Mouse (Mus musculus) thymus, adult 2 months (tissue): Measurements from ENCODE around the gene Abr. TPM values are rescaled to one million over a fixed set of nuclear protein-coding genes. Genes with fewer than 3 reads are reported as not detected.
A peak's percentile ranks its signal among the peaks of the same experiment; 100 is the strongest.

ENCODE experiments used
- DNase-seq: peaks from one replicate; pipeline ENCODE4 v3.0.0; 2021
- H3K27ac ChIP-seq: fragments of 200-500 bp; 2 replicates; pipeline ENCODE4 v1.5.1; 2012; ENCODE audit warnings: low read length, control low read depth; ENCODE audit not compliant: control insufficient read depth, insufficient read depth
- H3K27me3 ChIP-seq: fragments of 200-500 bp; 2 replicates; pipeline ENCODE4 v1.6.1; 2012; ENCODE audit warnings: mild to moderate bottlenecking, low read length, moderate library complexity, mixed read lengths; ENCODE audit not compliant: control insufficient read depth, insufficient read depth
- H3K36me3 ChIP-seq: fragments of 200-500 bp; 2 replicates; pipeline ENCODE4 v1.6.1; 2012; ENCODE audit warnings: mild to moderate bottlenecking, low read length, moderate library complexity; ENCODE audit not compliant: control insufficient read depth, insufficient read depth
- H3K4me1 ChIP-seq: fragments of 200-500 bp; replicated peaks from 2 replicates; pipeline ENCODE4 v1.6.1; 2012; ENCODE audit warnings: low read length; ENCODE audit not compliant: control insufficient read depth, insufficient read depth
- H3K4me3 ChIP-seq: fragments of 200-500 bp; 2 replicates; pipeline ENCODE4 v1.5.1; 2012; ENCODE audit warnings: mild to moderate bottlenecking, low read length, control low read depth, moderate library complexity; ENCODE audit not compliant: control insufficient read depth, insufficient read depth
- CTCF ChIP-seq: fragments of 200-500 bp; IDR thresholded peaks from 2 replicates; pipeline ENCODE4 v1.5.1; 2012; ENCODE audit warnings: mild to moderate bottlenecking, control low read depth, low read length, moderate library complexity, borderline replicate concordance; ENCODE audit not compliant: control insufficient read depth, poor library complexity, insufficient read depth; ENCODE audit errors: extremely low read depth
- POLR2A ChIP-seq: fragments of 200-500 bp; IDR thresholded peaks from 2 replicates; pipeline ENCODE4 v1.6.1; 2012; ENCODE audit warnings: mild to moderate bottlenecking, low read length, control low read depth, moderate library complexity; ENCODE audit not compliant: control insufficient read depth, poor library complexity, insufficient read depth; ENCODE audit errors: extremely low read depth
- WGBS: fragments of 180-500 bp; shearing (Covaris S2); methylation state at CpG from one replicate; pipeline ENCODE4 v1.1.7; 2018; 5-methylcytosine and 5-hydroxymethylcytosine counted together
- polyA plus RNA-seq: library from polyadenylated mRNA; depleted of rRNA; stranded (reverse); fragments of >200 nt; gene quantifications from 2 replicates; pipeline ENCODE4 v1.2.3, GENCODE M21; 2012

Gene Abr
- polyA plus RNA-seq, 1 experiment: 75.0 TPM

DNA sequence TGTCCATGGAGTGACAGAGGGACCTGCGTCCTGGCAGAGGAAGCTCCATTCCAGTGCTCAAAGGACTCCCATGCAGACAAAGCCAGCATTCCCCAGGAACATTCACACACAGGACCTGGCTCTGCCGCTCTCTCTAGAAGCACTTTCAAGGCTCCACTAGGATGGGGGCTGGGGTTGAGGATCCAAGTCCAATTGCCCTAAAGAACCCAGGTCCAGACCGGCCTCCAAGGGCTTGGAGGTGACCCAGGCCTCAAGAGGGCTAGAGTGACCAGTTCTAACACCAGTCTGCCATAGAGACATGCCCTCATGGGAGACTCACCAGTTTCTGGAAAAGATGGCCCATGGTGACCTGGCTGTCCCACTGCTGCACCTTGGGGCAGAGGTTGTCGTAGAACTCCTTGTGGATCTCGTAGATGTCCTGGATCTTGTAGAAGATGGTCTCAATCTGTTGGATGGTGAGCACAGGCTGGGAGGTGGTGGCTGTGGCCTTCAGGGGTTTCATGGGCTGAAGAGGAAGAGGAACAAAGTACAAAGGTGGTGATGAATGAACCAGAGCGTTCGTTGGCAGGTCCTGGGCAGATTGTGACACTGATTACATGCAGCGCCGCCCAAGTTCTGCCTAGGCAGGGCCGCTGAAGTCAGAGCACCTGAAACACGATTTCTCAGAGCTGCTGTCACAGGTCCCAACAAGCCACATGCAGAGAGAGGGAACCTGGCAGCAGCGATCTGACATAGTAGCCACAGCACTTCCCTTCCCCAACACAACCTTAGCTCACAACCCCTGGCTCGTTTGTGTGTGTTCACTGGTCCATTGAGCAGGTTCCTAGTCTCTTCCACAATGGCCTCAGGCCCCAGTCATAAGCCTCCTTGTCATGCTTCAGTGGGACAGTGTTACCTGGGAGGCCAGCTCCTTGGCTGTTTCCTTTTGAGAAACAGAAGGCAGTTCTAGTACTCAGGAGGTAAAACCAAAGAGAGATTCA, 143.1 kb downstream of the Abr start:
- Histone ChIP-seq H3K27me3 (no peaks in the 10 kb centered on the region), H3K36me3 (peaks cover 15% of the 10 kb centered on the region), H3K4me1 (peaks cover 40% of the 10 kb centered on the region), H3K4me3 (no peak overlapping the region), H3K27ac (peak overlapping the region; percentile 74)
- DNase-seq: no peak
- no peak for TF ChIP-seq CTCF
- no peak for TF ChIP-seq POLR2A
- 41% methylated on average over 13 of the region's 13 CpGs for WGBS

DNA sequence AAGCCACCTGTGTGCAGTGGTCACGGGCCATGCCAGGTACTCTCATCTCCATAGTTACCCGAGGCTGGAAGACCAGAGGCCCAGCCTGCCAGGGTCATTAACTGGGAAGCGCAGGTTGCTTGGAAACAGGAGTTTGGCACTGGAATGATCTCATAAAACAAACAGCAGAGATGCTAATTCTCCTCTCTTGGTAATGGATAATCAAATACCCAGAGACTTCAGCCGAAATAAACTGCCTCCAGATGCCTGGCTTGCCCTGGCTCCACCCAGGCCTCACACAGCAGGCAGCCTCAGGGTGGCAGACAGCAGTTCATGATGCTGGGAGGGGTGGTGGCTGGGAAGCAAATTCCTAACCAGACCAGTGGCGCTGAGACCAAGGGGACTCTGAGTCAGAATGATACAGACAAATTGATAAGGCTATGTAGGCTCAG, 145.0 kb downstream of the Abr start:
- Histone ChIP-seq H3K27ac (no peak overlapping the region), H3K27me3 (no peaks in the 10 kb centered on the region), H3K36me3 (peaks cover 19% of the 10 kb centered on the region), H3K4me3 (no peak overlapping the region), H3K4me1 (peaks cover 24% of the 10 kb centered on the region)
- WGBS: 91% methylated on average over 5 of the region's 5 CpGs
- no peak for TF ChIP-seq CTCF
- no peak for DNase-seq

DNA sequence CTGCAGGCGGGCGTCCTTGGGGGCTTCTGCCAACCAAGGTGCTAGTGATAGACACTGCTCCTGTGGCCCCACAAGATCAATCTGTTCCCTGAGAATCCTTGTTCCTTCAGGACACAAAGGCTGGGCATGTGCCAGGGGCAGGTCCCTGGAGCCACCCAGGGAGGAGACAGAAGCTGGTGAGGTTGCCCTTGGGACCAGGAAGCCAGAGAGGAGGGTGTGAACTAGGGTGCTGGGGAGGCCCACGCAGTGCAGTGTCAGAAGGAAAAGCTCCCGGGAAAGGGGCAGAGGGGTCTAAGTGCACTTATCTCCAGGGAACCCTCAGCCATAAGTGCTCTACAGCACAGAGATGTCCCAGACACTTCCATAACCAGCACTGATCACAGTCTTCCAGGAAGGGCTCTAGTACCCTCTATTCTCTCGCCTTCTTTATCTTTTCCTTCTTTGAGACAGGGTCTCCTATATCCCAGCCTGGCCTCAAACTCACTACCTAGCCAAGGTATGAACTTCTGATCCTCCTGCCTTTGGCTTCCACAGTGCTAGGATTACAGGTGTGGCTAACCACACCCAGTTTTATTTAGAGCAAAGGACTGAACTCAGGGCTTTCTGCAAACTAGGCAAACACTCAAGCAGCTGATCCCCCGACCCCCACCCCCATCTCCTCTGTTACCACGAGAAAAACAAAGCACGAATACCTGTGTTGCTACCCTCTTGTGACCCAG, 145.6 kb downstream of the Abr start:
- WGBS: 80% methylated on average over 8 of the region's 8 CpGs
- H3K4me1 ChIP-seq: peaks cover 23% of the 10 kb centered on the region
- H3K4me3 ChIP-seq: no peak overlapping the region
- no peak for DNase-seq
- no peaks in the 10 kb centered on the region for H3K27me3 ChIP-seq
- peaks cover 21% of the 10 kb centered on the region for H3K36me3 ChIP-seq
- H3K27ac ChIP-seq: no peak overlapping the region
- TF ChIP-seq POLR2A (no peak), CTCF (no peak)

DNA sequence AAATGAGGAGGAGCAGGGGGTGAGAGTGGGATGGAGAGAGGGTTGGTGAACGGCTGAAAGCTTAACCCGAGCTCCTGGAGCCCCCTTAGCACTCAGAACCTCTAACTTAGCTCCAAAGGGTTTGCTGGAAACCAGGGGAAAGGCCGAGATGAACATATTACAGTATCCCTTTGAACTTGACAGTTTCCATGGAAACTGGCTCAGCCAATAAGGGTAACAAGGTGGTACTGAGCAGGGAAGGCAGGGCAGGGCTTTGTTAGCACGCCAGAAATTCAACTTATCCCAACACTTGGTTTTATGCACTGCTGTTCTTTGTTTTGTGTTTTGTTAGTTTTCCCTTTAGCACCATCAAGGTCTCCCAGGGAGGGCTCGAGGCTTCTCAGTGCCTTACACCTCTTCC, 149.5 kb downstream of the Abr start:
- 89% methylated on average over 5 of the region's 5 CpGs for WGBS

DNA sequence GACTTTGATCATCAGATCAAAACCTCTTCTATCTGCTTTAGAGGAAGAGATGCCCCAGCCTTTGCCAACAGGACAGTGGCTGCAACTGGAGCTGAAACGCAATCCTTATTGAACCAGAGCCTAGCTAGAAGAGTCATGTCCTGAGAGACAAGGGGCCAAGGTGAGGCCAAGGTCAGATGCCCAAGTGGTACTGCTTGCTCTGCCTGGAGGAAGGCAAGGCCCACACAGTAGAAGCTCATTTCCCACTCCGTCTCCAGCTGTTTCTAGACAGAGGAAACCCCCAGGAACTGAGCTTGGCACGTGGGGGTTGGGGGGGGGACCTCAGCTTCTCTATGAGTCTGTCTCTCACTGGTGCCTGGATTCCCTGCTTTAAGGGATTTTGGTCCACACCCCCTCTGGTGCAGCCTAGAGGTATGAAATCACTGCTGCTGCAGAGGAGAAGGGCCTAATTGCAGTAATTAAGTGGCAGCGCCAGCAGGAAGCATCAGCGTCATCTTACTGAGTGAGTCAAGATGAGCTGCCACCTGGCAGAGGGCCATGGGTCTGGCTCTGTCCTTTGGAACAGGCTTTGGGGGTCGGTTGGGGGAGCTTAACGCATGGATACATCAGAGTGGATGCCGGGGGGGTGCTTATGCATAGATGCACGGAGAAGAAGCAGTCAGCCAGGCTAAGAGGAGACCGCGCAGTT, 152.7 kb downstream of the Abr start:
- H3K4me1 ChIP-seq: no peaks in the 10 kb centered on the region
- no peak for DNase-seq
- TF ChIP-seq CTCF (no peak), POLR2A (no peak)
- no peaks in the 10 kb centered on the region for H3K27me3 ChIP-seq
- H3K27ac ChIP-seq: no peak overlapping the region
- WGBS: 94% methylated on average over 11 of the region's 11 CpGs
- peaks cover 9% of the 10 kb centered on the region; the same call in 1 of the 2 replicates for H3K36me3 ChIP-seq
- H3K4me3 ChIP-seq: no peak overlapping the region

More for the DNA sequence above, 149.5 kb downstream of the Abr start:
- Histone ChIP-seq H3K4me1 (peaks cover 5% of the 10 kb centered on the region; the same call in 1 of the 2 replicates), H3K27me3 (no peaks in the 10 kb centered on the region), H3K36me3 (peaks cover 13% of the 10 kb centered on the region), H3K27ac (no peak overlapping the region), H3K4me3 (no peak overlapping the region)
- DNase-seq: no peak
- TF ChIP-seq POLR2A (no peak), CTCF (no peak)

DNA sequence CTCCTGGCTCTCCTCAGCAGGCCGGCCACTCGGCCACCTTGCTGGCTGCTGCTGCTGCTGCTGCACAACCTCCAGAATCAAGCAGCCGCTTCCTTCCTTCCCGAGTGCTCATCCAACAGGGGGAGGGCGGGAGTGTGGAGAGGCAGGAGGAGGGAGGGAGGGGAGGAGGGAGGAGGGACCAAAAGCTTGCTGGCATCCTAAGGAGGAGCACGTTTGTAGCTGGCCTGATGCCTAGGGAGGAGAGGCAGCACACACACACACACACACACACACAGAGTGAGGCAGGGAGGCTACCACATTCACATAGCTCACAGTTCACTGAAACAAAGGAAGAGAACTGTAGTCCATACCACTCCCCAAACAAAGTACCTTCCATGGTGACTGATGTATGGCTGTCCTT, 153.8 kb downstream of the Abr start:
- no peak for TF ChIP-seq POLR2A
- no peak overlapping the region for H3K4me3 ChIP-seq
- WGBS: 94% methylated on average over 5 of the region's 6 CpGs
- peaks cover 9% of the 10 kb centered on the region; the same call in 1 of the 2 replicates for H3K36me3 ChIP-seq
- H3K4me1 ChIP-seq: no peaks in the 10 kb centered on the region
- H3K27ac ChIP-seq: no peak overlapping the region
- DNase-seq: no peak
- no peaks in the 10 kb centered on the region for H3K27me3 ChIP-seq
